Mouse (Mus musculus) small intestine, adult 2 months (tissue): ENCODE measurements around the gene Tmem238.
"Not testable (repeated sequence)": the region's sequence is repeated elsewhere in the genome, so short reads cannot be mapped to it uniquely, and the experiment has no call there.

Experiments used
- CTCF ChIP-seq: fragments of 200-500 bp; IDR thresholded peaks from 2 replicates; pipeline ENCODE4 v1.5.1; 2012; ENCODE audit warnings: low read depth, mild to moderate bottlenecking, control low read depth, inconsistent platforms, low read length, moderate library complexity, mixed read lengths; ENCODE audit not compliant: insufficient replicate concordance, insufficient read length; ENCODE audit errors: extremely low read depth
- POLR2A ChIP-seq: fragments of 200-500 bp; IDR thresholded peaks from 2 replicates; pipeline ENCODE4 v1.6.1; 2012; ENCODE audit warnings: low read depth, mild to moderate bottlenecking, control low read depth, inconsistent platforms, low read length, moderate library complexity

- TF ChIP-seq CTCF, POLR2A: not testable (repeated sequence)
Observed at GRCm38 (mm10) chr7:4793248-4793647, 3.8 kb upstream of the Tmem238 start.
